Mouse (Mus musculus): ENCODE measurements at regions not wholly inside any gene's neighbourhood (a gene's known extent, or its start where the extent isn't known, plus 50 kb on each side); places are given as distances from the start of the nearest gene placed in this dataset.

DNA sequence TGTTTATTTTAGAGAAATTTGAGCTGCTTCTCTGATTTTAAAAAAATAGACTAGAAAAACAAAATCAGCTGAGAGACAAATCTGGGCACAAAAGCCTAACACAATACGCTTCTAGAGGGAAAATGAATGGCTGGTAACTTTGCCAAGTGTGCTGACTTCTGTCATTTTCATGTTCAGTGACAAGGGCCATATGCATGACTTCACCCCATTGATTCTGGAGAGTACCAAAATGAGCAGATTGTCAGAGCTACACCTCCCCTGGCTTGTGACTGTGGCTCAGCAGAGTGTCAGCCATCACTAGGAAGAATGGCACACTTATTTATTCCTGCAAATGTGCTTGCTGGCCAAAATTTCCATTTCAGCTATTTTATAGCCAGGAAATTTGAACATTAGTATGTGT is 112.9 kb upstream of the Nyap2 start:
- TF ChIP-seq CTCF (conservative IDR thresholded peaks at IDR 0.05; ENCODE audit: low read length) (no peak), POU5F1 (IDR thresholded peaks at IDR 0.05; ENCODE audit: borderline replicate concordance, low read length) (no peak), NANOG (IDR thresholded peaks at IDR 0.05; ENCODE audit: borderline replicate concordance, low read length) (no peak)

Measured in E14TG2a.4 (cell line).